Mouse (Mus musculus) lung, postnatal 25 days (tissue): ENCODE measurements around the gene Hsp90aa1.
A peak's percentile ranks its signal among the peaks of the same experiment; 100 is the strongest.
"Not testable (repeated sequence)": the region's sequence is repeated elsewhere in the genome, so short reads cannot be mapped to it uniquely, and the experiment has no call there.

Experiments used
- DNase-seq: peaks from one replicate; pipeline ENCODE4 v3.0.0; 2022; ENCODE audit warnings: low spot score

The Hsp90aa1 gene

GRCm38 (mm10) chr12:110698523-110699170 lies 3.9 kb downstream of the Hsp90aa1 start:
- DNase-seq = no peak

DNA sequence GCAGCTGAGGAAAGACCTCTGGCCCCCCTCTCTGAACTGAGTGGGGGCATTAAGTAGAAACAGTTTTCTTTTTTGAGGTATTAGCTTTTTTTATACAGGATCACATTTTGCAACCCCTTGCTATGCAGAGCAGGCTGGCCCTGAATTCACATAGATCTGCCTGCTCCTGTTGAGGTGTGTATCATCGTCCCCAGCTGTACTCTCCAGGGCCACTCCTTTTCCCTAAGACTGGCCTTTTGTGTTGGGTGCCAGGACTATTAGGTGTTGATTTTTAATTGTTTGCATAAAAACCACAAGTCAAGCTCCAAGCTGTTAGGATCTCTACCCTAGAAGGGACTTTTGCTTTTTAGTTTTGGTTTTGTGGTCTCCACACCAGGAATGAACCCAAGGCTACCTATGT lies 4.4 kb downstream of the Hsp90aa1 start:
- DNase-seq = no peak

GRCm38 (mm10) chr12:110697457-110697856 lies 5.1 kb downstream of the Hsp90aa1 start:
- DNase-seq = no peak

DNA sequence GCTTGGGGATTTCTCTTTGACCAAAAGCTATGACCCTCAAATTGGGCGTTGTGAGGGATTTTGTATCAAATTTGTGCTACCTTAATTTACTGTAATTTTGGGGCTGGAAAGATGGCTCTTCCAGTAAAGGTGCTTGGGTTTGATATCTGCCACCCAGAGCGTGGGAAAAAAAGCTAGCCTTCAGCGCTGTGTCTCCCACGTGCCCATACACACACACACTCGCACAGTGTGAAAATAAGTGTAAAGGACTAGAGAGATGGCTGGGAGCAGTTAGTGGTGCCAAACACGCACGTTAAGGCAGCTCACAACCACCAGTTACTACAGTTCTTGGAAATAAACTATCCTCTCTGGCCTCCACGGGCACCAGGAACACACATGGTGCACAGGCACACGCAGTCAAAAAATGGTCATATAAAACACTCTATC lies 5.5 kb downstream of the Hsp90aa1 start:
- DNase-seq = no peak

DNA sequence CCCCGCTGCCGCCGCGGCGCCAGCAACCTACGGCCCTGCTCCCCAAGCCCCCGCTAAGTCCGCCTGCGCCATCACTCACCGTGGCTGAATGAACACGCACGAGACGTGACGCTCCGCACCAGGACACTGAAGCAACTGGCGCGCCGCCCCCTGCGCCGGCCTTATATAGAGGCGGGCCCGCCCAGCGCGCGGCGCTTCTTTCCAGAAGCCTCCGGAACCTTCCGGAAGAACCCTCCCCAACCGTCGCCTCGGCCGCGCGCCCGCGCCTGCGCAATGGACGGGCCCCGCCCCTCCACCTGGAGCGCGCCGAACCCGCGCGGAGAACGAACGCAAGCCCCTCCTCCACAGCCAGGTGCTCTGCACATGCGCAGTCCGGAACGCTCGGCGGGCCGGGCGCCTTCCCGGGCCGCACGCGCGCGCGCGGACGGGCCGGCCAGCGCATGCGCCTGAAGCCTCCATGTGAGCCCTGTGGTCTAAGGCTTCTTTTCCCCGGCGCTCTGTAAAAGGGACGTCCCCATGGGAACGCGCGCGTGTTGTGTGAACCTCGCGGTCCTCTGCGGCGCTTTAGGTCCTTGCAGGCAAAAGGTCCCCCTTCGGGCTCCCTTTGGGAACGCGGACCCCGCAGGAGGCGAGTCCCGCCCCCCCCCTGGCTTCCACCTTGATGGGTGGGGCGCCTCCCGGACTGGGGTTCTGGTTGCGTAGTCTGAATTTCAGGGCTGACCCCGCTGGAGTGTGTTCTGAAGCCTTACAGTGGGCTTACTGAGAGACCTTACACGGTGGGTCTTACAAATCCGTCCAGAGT lies 6.2 kb downstream of the Hsp90aa1 start:
- peak; percentile 98 for DNase-seq

GRCm38 (mm10) chr12:110695676-110696171 lies 6.8 kb downstream of the Hsp90aa1 start:
- peak; percentile 52 for DNase-seq

DNA sequence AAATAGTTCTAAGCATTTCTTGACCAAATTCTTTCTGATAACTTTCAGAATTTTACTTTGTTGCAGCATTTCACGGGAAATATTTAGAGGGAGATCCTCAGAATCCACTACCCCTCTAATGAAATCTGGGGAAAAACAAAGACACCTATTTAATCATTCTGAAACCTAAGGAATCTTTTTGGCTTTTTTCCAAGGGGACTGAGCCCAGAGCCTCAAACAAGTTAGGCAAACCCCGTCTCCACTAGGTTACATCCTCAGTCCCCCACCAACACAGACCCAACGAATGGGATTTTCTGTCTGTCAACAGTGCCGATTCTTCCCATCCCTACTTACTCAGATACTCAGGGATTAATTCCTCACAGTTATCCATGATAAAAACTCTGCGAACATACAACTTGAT lies 9.2 kb downstream of the Hsp90aa1 start:
- DNase-seq = not testable (repeated sequence)

DNA sequence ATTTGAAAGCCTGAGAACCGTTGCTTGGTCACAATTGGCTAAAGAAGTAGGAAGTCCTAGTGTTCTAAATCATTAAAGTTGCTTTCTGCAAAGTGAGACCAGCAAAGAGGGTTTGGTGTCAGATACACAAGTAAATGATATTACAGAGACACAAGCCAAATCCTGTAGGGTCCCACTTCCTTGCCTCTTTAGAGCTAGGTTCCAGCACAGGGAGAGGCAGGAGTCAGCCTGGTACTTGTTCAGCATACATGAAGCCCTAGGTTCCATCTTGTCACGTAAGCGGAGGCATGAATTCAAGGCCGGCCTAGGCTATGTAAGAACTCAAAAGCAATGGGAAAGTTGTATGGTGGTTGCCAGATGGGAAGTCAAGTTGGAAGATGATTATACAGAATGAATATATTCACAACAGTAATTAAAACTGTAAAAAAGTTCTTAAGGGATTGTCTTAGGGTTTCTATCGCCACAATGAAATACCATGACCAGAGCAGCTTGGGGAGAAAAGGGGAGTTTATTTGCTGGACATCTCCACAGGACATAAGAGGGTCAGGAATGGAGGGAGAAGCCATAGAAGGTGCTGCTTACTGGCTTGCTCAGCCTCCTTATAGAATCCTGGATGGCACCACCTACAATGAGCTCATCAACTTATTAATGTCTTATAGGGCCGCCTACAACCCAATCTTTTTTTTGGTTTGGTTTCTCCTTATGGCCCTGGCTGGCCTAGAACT lies 12.4 kb downstream of the Hsp90aa1 start:
- no peak for DNase-seq

GRCm38 (mm10) chr12:110688921-110689320 lies 13.6 kb downstream of the Hsp90aa1 start:
- not testable (repeated sequence) for DNase-seq

GRCm38 (mm10) chr12:110687894-110688734 lies 14.4 kb downstream of the Hsp90aa1 start:
- peak; percentile 80 for DNase-seq

DNA sequence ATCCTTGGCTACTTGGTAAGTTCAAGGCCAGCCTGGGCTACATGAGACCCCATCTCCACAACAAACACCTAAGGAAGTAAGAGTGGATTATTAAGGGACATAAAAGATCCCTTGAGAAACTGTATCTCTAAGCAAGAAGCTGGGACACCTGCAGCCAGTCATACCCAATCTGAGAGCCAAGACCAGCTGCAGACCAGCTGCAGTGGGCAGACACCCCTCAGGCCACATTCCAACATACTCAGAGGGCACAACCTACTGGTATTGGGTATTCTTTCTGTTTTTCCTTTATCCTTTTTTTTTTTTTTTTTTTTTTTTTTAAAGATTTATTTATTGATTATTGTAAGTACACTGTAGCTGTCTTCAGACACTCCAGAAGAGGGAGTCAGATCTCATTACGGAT lies 18.9 kb downstream of the Hsp90aa1 start:
- DNase-seq = no peak

- DNase-seq = no peak
Observed at GRCm38 (mm10) chr12:110682561-110683299, 19.8 kb downstream of the Hsp90aa1 start, which contains the start of gene 1700001K19Rik. Gene 1700001K19Rik (minus strand): TSS chr12:110682619.

DNA sequence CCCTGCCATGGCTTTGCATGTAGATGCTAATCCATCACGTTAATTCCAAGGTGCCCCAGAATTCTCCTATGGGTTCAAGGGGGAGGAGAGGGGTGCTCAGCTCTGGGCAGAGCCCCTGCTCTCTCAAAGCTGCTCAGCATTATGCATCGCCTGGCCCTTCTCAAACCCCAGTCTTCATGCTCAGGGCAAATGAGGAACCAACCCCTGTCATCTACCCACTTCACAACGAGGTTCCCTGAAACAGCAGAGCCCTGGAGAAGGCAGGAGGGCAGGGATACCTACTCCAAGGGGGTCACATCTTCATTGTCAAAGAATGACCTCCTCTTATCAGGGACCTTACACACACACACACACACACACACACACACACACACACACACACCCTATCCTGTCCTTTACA lies 20.6 kb downstream of the Hsp90aa1 start:
- no peak for DNase-seq

GRCm38 (mm10) chr12:110681191-110681590 lies 21.3 kb downstream of the Hsp90aa1 start:
- no peak for DNase-seq

GRCm38 (mm10) chr12:110674243-110674642 lies 28.3 kb downstream of the Hsp90aa1 start:
- no peak for DNase-seq

GRCm38 (mm10) chr12:110667466-110668077 lies 35.0 kb downstream of the Hsp90aa1 start:
- no peak for DNase-seq

DNA sequence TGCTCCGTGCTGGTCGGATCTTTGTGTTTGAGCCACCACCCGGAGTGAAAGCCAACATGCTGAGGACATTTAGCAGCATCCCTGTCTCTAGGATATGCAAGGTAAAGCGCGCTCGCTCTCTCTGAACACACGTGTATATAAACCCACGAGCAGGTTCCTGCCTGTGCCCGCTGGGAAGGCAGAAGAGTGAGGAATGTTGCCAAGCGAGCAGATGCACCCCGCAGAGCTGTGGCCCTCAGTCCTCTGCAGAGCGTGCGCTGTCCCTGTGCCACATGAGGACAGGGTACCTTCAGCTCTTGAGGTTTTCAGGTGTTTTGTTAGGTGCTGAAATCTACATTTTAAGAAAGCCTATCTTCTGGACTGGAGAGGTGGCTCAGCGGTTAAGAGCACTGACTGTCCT lies 40.8 kb downstream of the Hsp90aa1 start:
- DNase-seq = no peak

GRCm38 (mm10) chr12:110651464-110651863 lies 51.1 kb downstream of the Hsp90aa1 start:
- DNase-seq = no peak

GRCm38 (mm10) chr12:110650241-110650641 lies 52.3 kb downstream of the Hsp90aa1 start:
- no peak for DNase-seq
